Mouse (Mus musculus) lung, embryonic 14.5 days (tissue): ENCODE results near the gene Ncam1. TPM values are rescaled to one million over a fixed set of nuclear protein-coding genes. Genes with fewer than 3 reads are reported as not detected.

Source experiments
- ATAC-seq: fragments of 200-750 bp; cut with Nextera tagmentation; 2 replicates; pipeline ENCODE4 v1.8.0; 2017; ENCODE audit warnings: mild to moderate bottlenecking, moderate TSS enrichment, moderate library complexity; ENCODE audit not compliant: insufficient read depth
- DNase-seq: peaks from one replicate; pipeline ENCODE4 v3.0.0-alpha.2; 2015
- H3K27ac ChIP-seq: fragments of 300-500 bp; sonication (generic); 2 replicates; pipeline ENCODE4 v1.5.1; 2014; ENCODE audit warnings: low read depth, mild to moderate bottlenecking, moderate library complexity
- H3K27me3 ChIP-seq: fragments of 300-500 bp; sonication (generic); 2 replicates; pipeline ENCODE4 v1.6.1; 2014; ENCODE audit warnings: low read length, control low read depth; ENCODE audit not compliant: insufficient read depth
- H3K36me3 ChIP-seq: fragments of 300-500 bp; sonication (generic); 2 replicates; pipeline ENCODE4 v1.6.1; 2014; ENCODE audit warnings: control low read depth; ENCODE audit not compliant: insufficient read depth
- H3K4me1 ChIP-seq: fragments of 300-500 bp; sonication (generic); 2 replicates; pipeline ENCODE4 v1.6.1; 2014; ENCODE audit warnings: antibody characterized with exemption, control low read depth; ENCODE audit not compliant: insufficient read depth
- H3K4me2 ChIP-seq: fragments of 300-500 bp; sonication (generic); 2 replicates; pipeline ENCODE4 v1.6.1; 2014; ENCODE audit warnings: mild to moderate bottlenecking
- H3K4me3 ChIP-seq: fragments of 300-500 bp; sonication (generic); 2 replicates; pipeline ENCODE4 v1.5.1; 2014; ENCODE audit warnings: low read depth, low read length
- H3K9ac ChIP-seq: fragments of 300-500 bp; sonication (generic); 2 replicates; pipeline ENCODE4 v1.6.1; 2014
- H3K9me3 ChIP-seq: fragments of 300-500 bp; sonication (generic); 2 replicates; pipeline ENCODE4 v1.6.1; 2016; ENCODE audit warnings: low read depth, low read length, control low read depth
- CTCF ChIP-seq: IDR thresholded peaks from 2 replicates; pipeline ENCODE4 v1.5.1; 2016; ENCODE audit warnings: antibody characterized with exemption, low read depth
- WGBS: fragments of 180-500 bp; shearing (Covaris S2); extraction: QIAGEN DNeasy Blood & Tissue Kit; methylation state at CpG from one replicate; pipeline ENCODE4 v1.1.7; 2014; 5-methylcytosine and 5-hydroxymethylcytosine counted together
- polyA plus RNA-seq: library from polyadenylated mRNA; unstranded; fragments of >200 nt; fragmentation: Nextera tagmentation; extraction: Ambion mirVana; gene quantifications from 2 replicates; pipeline ENCODE4 v1.2.1, GENCODE M21; 2014

The Ncam1 gene
- polyA plus RNA-seq, 1 experiment from 2014 or later: 19.6 TPM

DNA sequence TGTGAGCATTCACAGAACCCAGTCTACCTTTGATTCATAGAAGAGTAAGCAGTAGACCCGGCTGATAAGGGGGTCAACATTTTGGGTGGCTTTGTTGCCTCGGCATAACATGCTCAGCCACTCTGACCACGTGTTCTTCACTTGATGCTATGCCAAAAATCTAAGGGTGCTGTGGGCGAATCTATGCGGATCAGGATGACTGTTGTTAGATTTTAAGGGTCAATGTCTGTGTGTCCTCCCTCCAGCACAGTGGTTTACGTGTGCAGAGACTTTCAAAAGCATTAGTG lies 311.1 kb downstream of the Ncam1 start:
- H3K4me1 ChIP-seq: no peaks in the 10 kb centered on the region
- H3K36me3 ChIP-seq: no peaks in the 10 kb centered on the region
- WGBS: 69% methylated on average over 6 of the region's 6 CpGs
- ATAC-seq (no peak), DNase-seq (no peak)
- no peak for TF ChIP-seq CTCF
- no peaks in the 10 kb centered on the region for H3K27me3 ChIP-seq
- no peaks in the 10 kb centered on the region for H3K9me3 ChIP-seq
- H3K27ac ChIP-seq: no peak overlapping the region
- no peak overlapping the region for H3K4me3 ChIP-seq
- H3K4me2 ChIP-seq: no peak overlapping the region
- H3K9ac ChIP-seq: no peak overlapping the region

GRCm38 (mm10) chr9:49486805-49487656 lies 311.7 kb downstream of the Ncam1 start:
- DNase-seq: no peak

GRCm38 (mm10) chr9:49485892-49486311 lies 312.8 kb downstream of the Ncam1 start, which contains the start of gene Ttc12:
Gene Ttc12, minus strand, starts transcription at chr9:49486225.
- no peak for TF ChIP-seq CTCF
- no peaks in the 10 kb centered on the region for H3K36me3 ChIP-seq
- under 1% methylated on average over 18 of the region's 18 CpGs for WGBS
- no peaks in the 10 kb centered on the region for H3K4me1 ChIP-seq
- H3K4me3 ChIP-seq: peak within 1 kb of the TSS; percentile 56
- peak within 1 kb of the TSS; percentile 50 for H3K9ac ChIP-seq
- H3K4me2 ChIP-seq: peak within 1 kb of the TSS; percentile 83
- no peaks in the 10 kb centered on the region for H3K27me3 ChIP-seq
- H3K9me3 ChIP-seq: no peaks in the 10 kb centered on the region
- ATAC-seq: peak; percentile 94
- DNase-seq: peak; percentile 89
- no peak within 1 kb of the TSS for H3K27ac ChIP-seq

More at GRCm38 (mm10) chr9:49486805-49487656, 311.7 kb downstream of the Ncam1 start:
- Histone ChIP-seq H3K9ac (no peak overlapping the region), H3K4me2 (peak overlapping the region; percentile 83; the same call in 1 of the 2 replicates), H3K4me1 (no peaks in the 10 kb centered on the region), H3K9me3 (no peaks in the 10 kb centered on the region), H3K27ac (no peak overlapping the region), H3K27me3 (no peaks in the 10 kb centered on the region), H3K36me3 (no peaks in the 10 kb centered on the region), H3K4me3 (no peak overlapping the region)
- ATAC-seq: no peak
- no peak for TF ChIP-seq CTCF
- 63% methylated on average over 9 of the region's 9 CpGs for WGBS

- H3K4me3 ChIP-seq: peak overlapping the region; percentile 56
- no peaks in the 10 kb centered on the region for H3K4me1 ChIP-seq
- ATAC-seq (peak; percentile 42), DNase-seq (peak; percentile 83)
- no peaks in the 10 kb centered on the region for H3K36me3 ChIP-seq
- no peaks in the 10 kb centered on the region for H3K9me3 ChIP-seq
- H3K4me2 ChIP-seq: peak overlapping the region; percentile 83
- peak; percentile 70 for TF ChIP-seq CTCF
- H3K27ac ChIP-seq: no peak overlapping the region
- H3K27me3 ChIP-seq: no peaks in the 10 kb centered on the region
- H3K9ac ChIP-seq: peak overlapping the region; percentile 50
- WGBS: 3% methylated on average over 21 of the region's 21 CpGs
Observed at GRCm38 (mm10) chr9:49485250-49485891, 313.4 kb downstream of the Ncam1 start.

GRCm38 (mm10) chr9:49483316-49483715 lies 315.4 kb downstream of the Ncam1 start:
- Histone ChIP-seq H3K4me1 (no peaks in the 10 kb centered on the region), H3K27me3 (no peaks in the 10 kb centered on the region), H3K27ac (no peak overlapping the region), H3K9me3 (no peaks in the 10 kb centered on the region), H3K4me2 (no peak overlapping the region), H3K9ac (no peak overlapping the region), H3K36me3 (no peaks in the 10 kb centered on the region), H3K4me3 (no peak overlapping the region)
- no peak for ATAC-seq
- no peak for DNase-seq
- WGBS: 44% methylated on average over 10 of the region's 10 CpGs
- no peak for TF ChIP-seq CTCF

DNA sequence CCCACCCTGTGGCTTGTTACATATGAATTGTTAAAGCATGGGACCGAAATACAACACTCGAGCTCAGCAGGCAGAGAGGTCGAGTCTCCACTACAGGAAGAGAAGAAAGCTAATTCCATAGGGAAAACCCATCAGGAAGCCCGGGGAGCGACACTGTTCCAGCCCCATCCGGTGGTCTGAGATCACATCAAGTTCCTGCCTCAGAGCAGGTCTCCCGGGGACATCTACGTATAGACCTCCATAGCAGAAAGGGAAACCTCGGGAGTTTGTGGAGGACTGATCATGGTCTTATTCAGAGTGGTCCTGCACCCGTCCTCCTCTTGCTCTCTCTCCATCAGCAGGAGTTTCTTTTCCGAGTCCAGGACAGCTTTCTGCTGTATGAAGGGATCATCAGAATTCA lies 326.6 kb downstream of the Ncam1 start:
- TF ChIP-seq CTCF: no peak
- Histone ChIP-seq H3K4me2 (no peak overlapping the region), H3K36me3 (no peaks in the 10 kb centered on the region), H3K9me3 (no peaks in the 10 kb centered on the region), H3K27ac (no peak overlapping the region), H3K4me1 (no peaks in the 10 kb centered on the region), H3K9ac (no peak overlapping the region), H3K4me3 (no peak overlapping the region), H3K27me3 (no peaks in the 10 kb centered on the region)
- ATAC-seq (no peak), DNase-seq (no peak)
- WGBS: 67% methylated on average over 11 of the region's 11 CpGs

DNA sequence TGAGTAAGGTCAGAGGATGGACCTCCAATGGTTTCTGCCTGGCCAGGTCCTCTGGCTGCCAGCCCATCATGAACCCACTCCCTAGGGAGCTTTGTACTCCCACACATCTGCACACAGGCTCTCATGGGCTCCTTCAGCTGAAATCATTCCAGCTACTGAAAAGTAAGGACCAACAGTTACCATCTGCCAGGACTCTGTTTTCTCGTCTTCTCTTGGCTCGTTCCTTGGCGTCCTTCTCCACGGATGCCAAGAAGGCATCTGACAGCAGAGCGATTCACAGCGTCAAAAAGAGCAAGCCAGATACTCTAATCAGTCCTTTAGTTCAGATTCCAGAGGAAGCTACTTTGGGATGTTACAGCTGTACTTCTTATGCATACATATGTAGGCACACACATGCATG lies 327.8 kb downstream of the Ncam1 start:
- H3K9me3 ChIP-seq: no peaks in the 10 kb centered on the region
- H3K4me2 ChIP-seq: no peak overlapping the region
- 74% methylated on average over 6 of the region's 6 CpGs for WGBS
- H3K27ac ChIP-seq: no peak overlapping the region
- peak; percentile 3 for DNase-seq
- no peak overlapping the region for H3K4me3 ChIP-seq
- no peaks in the 10 kb centered on the region for H3K36me3 ChIP-seq
- no peaks in the 10 kb centered on the region for H3K27me3 ChIP-seq
- TF ChIP-seq CTCF: no peak
- no peak overlapping the region for H3K9ac ChIP-seq
- H3K4me1 ChIP-seq: no peaks in the 10 kb centered on the region
- no peak for ATAC-seq
